Mouse (Mus musculus) midbrain, embryonic 14.5 days (tissue): ENCODE measurements around the gene Qtrt2. TPM values are rescaled to one million over a fixed set of nuclear protein-coding genes. Genes with fewer than 3 reads are reported as not detected.

Experiments used
- ATAC-seq: fragments of 200-750 bp; cut with Nextera tagmentation; 2 replicates; pipeline ENCODE4 v1.8.0; 2017; ENCODE audit warnings: moderate number of reproducible peaks, moderate library complexity; ENCODE audit not compliant: low FRiP score, low TSS enrichment
- DNase-seq: peaks from one replicate; pipeline ENCODE4 v3.0.0-alpha.2; 2015
- H3K27ac ChIP-seq: fragments of 300-500 bp; sonication (generic); replicated peaks from 2 replicates; pipeline ENCODE4 v1.5.1; 2014; ENCODE audit warnings: mild to moderate bottlenecking, low read depth, low read length, moderate library complexity
- H3K27me3 ChIP-seq: fragments of 300-500 bp; sonication (generic); 2 replicates; pipeline ENCODE4 v1.6.1; 2014; ENCODE audit warnings: low read length, control low read depth, mixed read lengths; ENCODE audit not compliant: control insufficient read depth, insufficient read depth
- H3K36me3 ChIP-seq: fragments of 300-500 bp; sonication (generic); 2 replicates; pipeline ENCODE4 v1.6.1; 2014; ENCODE audit warnings: low read length, control low read depth; ENCODE audit not compliant: control insufficient read depth, insufficient read depth
- H3K4me1 ChIP-seq: fragments of 300-500 bp; sonication (generic); 2 replicates; pipeline ENCODE4 v1.6.1; 2014; ENCODE audit warnings: mild to moderate bottlenecking, antibody characterized with exemption, low read length, control low read depth; ENCODE audit not compliant: control insufficient read depth, insufficient read depth
- H3K4me2 ChIP-seq: fragments of 300-500 bp; sonication (generic); 2 replicates; pipeline ENCODE4 v1.6.1; 2014; ENCODE audit warnings: mild to moderate bottlenecking, low read length, moderate library complexity
- H3K4me3 ChIP-seq: fragments of 300-500 bp; sonication (generic); replicated peaks from 2 replicates; pipeline ENCODE4 v1.5.1; 2014; ENCODE audit warnings: low read depth, low read length
- H3K9ac ChIP-seq: fragments of 300-500 bp; sonication (generic); replicated peaks from 2 replicates; pipeline ENCODE4 v1.6.1; 2014; ENCODE audit warnings: mild to moderate bottlenecking, low read length, moderate library complexity
- H3K9me3 ChIP-seq: fragments of 300-500 bp; sonication (generic); 2 replicates; pipeline ENCODE4 v1.6.1; 2016; ENCODE audit warnings: low read length, control low read depth, mixed read lengths; ENCODE audit not compliant: control insufficient read depth
- WGBS: fragments of 180-500 bp; shearing (Covaris S2); extraction: QIAGEN DNeasy Blood & Tissue Kit; methylation state at CpG from one replicate; pipeline ENCODE4 v1.1.7; 2014; 5-methylcytosine and 5-hydroxymethylcytosine counted together
- polyA plus RNA-seq: library from polyadenylated mRNA; unstranded; fragments of >200 nt; fragmentation: Nextera tagmentation; extraction: Ambion mirVana; gene quantifications from 2 replicates; pipeline ENCODE4 v1.2.1, GENCODE M21; 2014

Gene Qtrt2
- polyA plus RNA-seq, 1 experiment from 2014 or later = 28.9 TPM

GRCm38 (mm10) chr16:43934856-43935255 is 8.2 kb upstream of the Qtrt2 start:
- no peak overlapping the region for H3K4me3 ChIP-seq
- no peak overlapping the region for H3K4me2 ChIP-seq
- H3K27me3 ChIP-seq = no peaks in the 10 kb centered on the region
- H3K9ac ChIP-seq = no peak overlapping the region
- no peaks in the 10 kb centered on the region for H3K36me3 ChIP-seq
- H3K4me1 ChIP-seq = no peaks in the 10 kb centered on the region
- DNase-seq = no peak
- 89% methylated on average over 8 of the region's 8 CpGs for WGBS
- no peak for ATAC-seq
- no peak overlapping the region for H3K27ac ChIP-seq
- H3K9me3 ChIP-seq = no peaks in the 10 kb centered on the region

DNA sequence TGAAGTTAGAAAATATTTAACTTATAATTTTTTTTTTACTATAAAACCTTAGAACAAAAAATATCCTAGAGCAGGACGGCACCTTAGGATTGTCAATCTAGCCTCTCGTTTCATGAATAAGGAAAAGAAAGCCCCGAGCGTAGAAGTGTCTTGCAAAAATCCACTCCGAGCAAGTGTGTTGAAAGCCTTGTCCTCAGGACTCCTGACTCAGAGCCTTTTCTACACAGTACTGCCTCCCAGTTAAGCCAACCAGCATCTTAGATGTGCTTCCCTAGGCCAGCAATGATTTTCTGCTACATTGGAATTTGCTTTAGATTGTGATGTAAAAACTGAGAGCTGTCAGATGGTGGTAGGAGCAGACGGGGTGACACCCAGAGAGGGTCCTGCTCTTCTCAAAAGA is 6.4 kb upstream of the Qtrt2 start:
- no peak overlapping the region for H3K4me2 ChIP-seq
- no peaks in the 10 kb centered on the region for H3K4me1 ChIP-seq
- H3K36me3 ChIP-seq = no peaks in the 10 kb centered on the region
- H3K9me3 ChIP-seq = no peaks in the 10 kb centered on the region
- no peaks in the 10 kb centered on the region for H3K27me3 ChIP-seq
- no peak overlapping the region for H3K9ac ChIP-seq
- no peak overlapping the region for H3K4me3 ChIP-seq
- 79% methylated on average over 6 of the region's 6 CpGs for WGBS
- DNase-seq = no peak
- H3K27ac ChIP-seq = no peak overlapping the region
- no peak for ATAC-seq

DNA sequence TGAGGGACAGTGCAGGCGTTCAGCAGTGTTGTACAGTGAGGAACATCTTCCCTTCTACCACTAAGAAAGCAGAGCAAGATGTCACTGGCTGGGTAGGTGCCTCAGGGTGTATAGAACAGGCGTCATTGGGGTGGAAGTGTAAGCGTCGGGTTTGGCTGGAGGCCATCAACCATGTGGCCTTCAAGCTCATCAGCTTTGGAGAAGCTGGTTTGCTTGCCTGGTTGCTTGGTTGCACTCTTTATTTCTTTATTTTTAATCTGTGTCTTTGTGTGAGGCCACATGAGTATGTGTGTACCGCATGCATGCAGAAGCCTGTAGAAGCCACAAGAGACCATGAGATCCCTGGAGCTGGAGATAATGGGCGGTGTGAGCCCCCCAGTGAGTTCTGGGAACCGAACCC is 5.7 kb upstream of the Qtrt2 start:
- Histone ChIP-seq H3K27me3 (no peaks in the 10 kb centered on the region), H3K9me3 (no peaks in the 10 kb centered on the region), H3K4me3 (no peak overlapping the region), H3K27ac (no peak overlapping the region), H3K9ac (no peak overlapping the region), H3K4me1 (no peaks in the 10 kb centered on the region), H3K4me2 (no peak overlapping the region), H3K36me3 (no peaks in the 10 kb centered on the region)
- 90% methylated on average over 7 of the region's 7 CpGs for WGBS
- DNase-seq = no peak
- no peak for ATAC-seq

GRCm38 (mm10) chr16:43931502-43931901 is 4.9 kb upstream of the Qtrt2 start:
- Histone ChIP-seq H3K9ac (no peak overlapping the region), H3K4me2 (no peak overlapping the region), H3K36me3 (no peaks in the 10 kb centered on the region), H3K9me3 (no peaks in the 10 kb centered on the region), H3K27me3 (no peaks in the 10 kb centered on the region), H3K4me3 (no peak overlapping the region), H3K4me1 (no peaks in the 10 kb centered on the region), H3K27ac (no peak overlapping the region)
- ATAC-seq (no peak), DNase-seq (no peak)
- 76% methylated on average over 3 of the region's 3 CpGs for WGBS

DNA sequence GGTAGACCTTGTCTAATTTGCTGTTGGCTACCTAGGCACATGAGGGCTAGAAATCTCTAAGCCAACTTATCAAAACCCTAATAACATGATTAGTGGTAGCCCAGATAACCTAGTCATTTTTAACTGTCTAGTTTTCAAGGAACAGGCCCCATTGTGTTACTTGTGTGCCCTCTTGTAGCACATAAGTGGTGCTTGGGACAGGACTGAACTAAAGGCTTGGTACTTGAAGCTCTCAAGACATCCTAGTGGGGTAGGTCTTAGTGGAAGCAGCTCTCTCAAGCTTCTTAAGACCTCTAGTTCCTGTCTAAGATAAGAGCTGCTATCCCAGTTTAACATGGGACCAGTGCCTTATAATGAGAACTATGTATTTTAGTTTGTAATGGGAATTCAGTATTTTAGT is 4.0 kb upstream of the Qtrt2 start:
- no peaks in the 10 kb centered on the region for H3K27me3 ChIP-seq
- ATAC-seq (no peak), DNase-seq (no peak)
- H3K4me3 ChIP-seq = no peak overlapping the region
- no peak overlapping the region for H3K9ac ChIP-seq
- no peaks in the 10 kb centered on the region for H3K9me3 ChIP-seq
- H3K4me2 ChIP-seq = no peak overlapping the region
- H3K27ac ChIP-seq = no peak overlapping the region
- H3K36me3 ChIP-seq = no peaks in the 10 kb centered on the region
- 0 out of 2 replicates have a peak, but pooled peaks cover 4% of the 10 kb centered on the region for H3K4me1 ChIP-seq

DNA sequence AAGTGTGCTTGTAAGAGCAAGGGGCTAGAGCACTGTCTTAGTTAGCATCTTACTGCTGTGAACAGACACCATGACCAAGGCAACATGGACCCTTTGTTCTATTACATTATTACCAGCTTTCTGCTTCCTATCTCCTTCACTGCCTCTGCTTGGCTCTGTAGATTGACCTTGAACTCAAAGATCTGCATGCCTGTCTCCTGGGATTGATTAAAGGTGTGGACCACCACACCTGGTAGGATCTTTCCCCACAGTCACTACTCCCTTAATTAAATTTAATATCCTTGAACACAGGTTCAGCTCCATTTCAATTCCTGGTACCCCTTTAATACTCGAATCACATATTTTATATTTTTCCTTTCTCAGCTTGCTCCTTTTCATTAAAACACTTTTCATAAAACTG is 763 bp downstream of the Qtrt2 start:
- H3K27ac ChIP-seq = no peak overlapping the region
- ATAC-seq = no peak

DNA sequence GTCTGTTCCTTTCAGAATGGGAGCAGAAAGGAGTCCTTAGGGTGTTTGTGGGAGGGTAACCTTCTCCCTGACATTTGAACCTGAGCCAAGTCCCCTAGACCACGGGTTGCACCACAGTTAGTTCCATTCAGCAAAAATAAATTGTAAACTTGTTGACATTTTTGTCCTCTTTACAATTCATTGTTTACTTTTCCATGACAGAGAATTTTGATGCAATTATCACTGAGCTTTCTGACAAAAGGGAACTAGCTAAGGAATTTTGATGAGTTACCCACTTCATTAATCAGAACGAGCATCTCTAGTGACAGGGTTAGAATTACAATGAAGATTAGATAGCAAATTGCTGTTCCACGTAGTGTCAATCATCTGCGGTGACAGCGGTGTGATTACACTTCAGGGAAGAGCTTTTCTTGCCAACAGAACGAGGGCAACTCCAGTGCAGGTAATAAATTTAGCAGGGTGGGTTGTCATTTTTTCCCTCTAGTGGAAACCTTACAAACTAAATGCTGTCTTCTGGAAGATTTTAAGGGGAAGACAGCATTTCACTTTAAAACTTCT is 1.5 kb downstream of the Qtrt2 start:
- no peak overlapping the region for H3K27ac ChIP-seq
- ATAC-seq (no peak), DNase-seq (peak; percentile 17)
- no peaks in the 10 kb centered on the region for H3K36me3 ChIP-seq
- H3K9me3 ChIP-seq = no peaks in the 10 kb centered on the region
- H3K4me3 ChIP-seq = no peak overlapping the region
- H3K4me2 ChIP-seq = no peak overlapping the region
- no peak overlapping the region for H3K9ac ChIP-seq
- H3K4me1 ChIP-seq = 0 out of 2 replicates have a peak, but pooled peaks cover 4% of the 10 kb centered on the region
- WGBS = 63% methylated on average over 6 of the region's 6 CpGs
- H3K27me3 ChIP-seq = no peaks in the 10 kb centered on the region

More for the DNA sequence above, 763 bp downstream of the Qtrt2 start:
- Histone ChIP-seq H3K36me3 (no peaks in the 10 kb centered on the region), H3K27me3 (no peaks in the 10 kb centered on the region), H3K9ac (no peak overlapping the region), H3K4me1 (0 out of 2 replicates have a peak, but pooled peaks cover 4% of the 10 kb centered on the region), H3K4me3 (no peak overlapping the region), H3K4me2 (no peak overlapping the region), H3K9me3 (no peaks in the 10 kb centered on the region)
- DNase-seq = no peak
- 89% methylated on average over 1 of the region's 1 CpGs for WGBS

DNA sequence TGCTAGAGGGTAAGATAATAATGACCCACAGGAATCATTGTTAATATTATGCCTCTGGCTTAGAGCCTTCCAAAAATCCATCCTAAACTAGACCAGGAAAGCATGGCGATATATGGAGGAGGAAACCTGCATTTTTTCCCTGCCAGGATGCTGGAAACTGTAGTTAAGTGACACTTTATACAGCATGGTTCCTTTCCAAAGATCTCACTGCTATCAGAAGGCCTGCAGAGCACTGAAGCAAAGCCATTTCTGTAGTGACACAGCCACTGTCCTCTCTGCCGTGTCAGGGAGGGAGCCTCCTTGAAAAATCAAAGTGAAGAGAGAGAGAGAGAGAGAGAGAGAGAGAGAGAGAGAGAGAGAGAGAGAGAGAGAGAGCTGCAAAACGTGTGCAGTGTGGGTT is 4.0 kb downstream of the Qtrt2 start:
- no peaks in the 10 kb centered on the region for H3K36me3 ChIP-seq
- 14% methylated on average over 3 of the region's 3 CpGs for WGBS
- no peaks in the 10 kb centered on the region for H3K9me3 ChIP-seq
- H3K9ac ChIP-seq = no peak overlapping the region
- 0 out of 2 replicates have a peak, but pooled peaks cover 4% of the 10 kb centered on the region for H3K4me1 ChIP-seq
- H3K4me2 ChIP-seq = no peak overlapping the region
- ATAC-seq (no peak), DNase-seq (peak; percentile 23)
- no peaks in the 10 kb centered on the region for H3K27me3 ChIP-seq
- H3K27ac ChIP-seq = 0 out of 2 replicates have a peak overlapping the region, but pooled peaks have one; percentile 41
- H3K4me3 ChIP-seq = no peak overlapping the region

GRCm38 (mm10) chr16:43922024-43922423 is 4.6 kb downstream of the Qtrt2 start:
- ATAC-seq (peak; percentile 70; the same call in 1 of the 2 replicates), DNase-seq (peak; percentile 47)
- Histone ChIP-seq H3K36me3 (no peaks in the 10 kb centered on the region), H3K9ac (no peak overlapping the region), H3K4me1 (0 out of 2 replicates have a peak, but pooled peaks cover 4% of the 10 kb centered on the region), H3K27me3 (no peaks in the 10 kb centered on the region), H3K4me2 (no peak overlapping the region), H3K27ac (no peak overlapping the region), H3K9me3 (no peaks in the 10 kb centered on the region), H3K4me3 (no peak overlapping the region)
- WGBS = 18% methylated on average over 2 of the region's 2 CpGs
